13 mouse cellular contexts compared by ENCODE assay signal in the genomic region with DNA sequence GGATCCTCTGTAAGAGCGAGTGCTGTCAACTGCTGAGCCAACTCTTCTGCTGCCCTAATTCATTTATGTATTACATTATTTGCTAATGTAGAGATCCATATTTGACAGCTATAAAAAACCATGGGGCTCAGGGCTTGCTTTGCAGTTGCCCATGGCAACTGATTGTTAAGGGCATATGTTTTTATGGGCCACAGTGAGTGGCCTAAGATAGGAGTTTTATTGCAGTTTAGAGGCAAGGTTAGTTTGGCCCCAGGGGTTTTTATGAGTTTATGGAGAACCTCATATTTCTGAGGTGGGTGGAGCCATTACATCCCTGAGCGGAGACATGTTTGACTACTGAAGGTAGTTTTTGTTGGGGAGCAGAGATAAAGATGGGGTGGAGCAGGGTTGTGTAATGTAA. TPM values are rescaled to one million over a fixed set of nuclear protein-coding genes. Genes with fewer than 3 reads are reported as not detected.
DNase-seq lines count a peak whose midpoint lies in the region; ATAC-seq lines count a peak whose summit lies in the region.
"Had no signal": no experiment of that assay in that cellular context is flagged by ENCODE, and none has a peak within 500 bp of the region (broad histone marks: within the 10 kb centered on the region; RNA-seq: fewer than 3 reads in every experiment).

No protein-coding gene starts in this region.

- DNase-seq in kidney, postnatal 4 days: no peak
- DNase-seq in embryonic facial prominence, embryonic 14.5 days (ENCODE audit: low spot score): no peak
- DNase-seq in limb, embryonic 10.5 days (ENCODE audit: low spot score): no peak
- no peak for DNase-seq in cerebellum, adult 8-10 months
- no peak for DNase-seq in lung, postnatal 14 days
- DNase-seq in layer of hippocampus, adult 9-10 months (ENCODE audit: low spot score): no peak
- DNase-seq: cerebellum, adult 11 months; gastrocnemius, adult 2 months; kidney, postnatal 14 days had no signal

- no peaks in the 10 kb centered on the region for H3K9me3 ChIP-seq in kidney, embryonic 15.5 days (replicated peaks)
- H3K9me3 ChIP-seq in embryonic facial prominence, embryonic 14.5 days (ENCODE audit: control insufficient read depth, low read length): no peaks in the 10 kb centered on the region
- no peaks in the 10 kb centered on the region for H3K9me3 ChIP-seq in limb, embryonic 10.5 days (replicated peaks)
- H3K9me3 ChIP-seq in neural tube, embryonic 15.5 days (replicated peaks): no peaks in the 10 kb centered on the region
- H3K9me3 ChIP-seq: liver, embryonic 15.5 days had no signal

- no peak overlapping the region for H3K9ac ChIP-seq in kidney, embryonic 15.5 days
- 0 out of 2 replicates have a peak overlapping the region, but pooled peaks have one; percentile 25 for H3K9ac ChIP-seq in embryonic facial prominence, embryonic 14.5 days (ENCODE audit: low read depth, low read length)
- 0 out of 2 replicates have a peak overlapping the region, but pooled peaks have one; percentile 18 for H3K9ac ChIP-seq in neural tube, embryonic 15.5 days (replicated peaks)

- no peak for ATAC-seq in kidney, embryonic 15.5 days (replicated peaks; ENCODE audit: low FRiP score)
- no peak for ATAC-seq in embryonic facial prominence, embryonic 14.5 days (ENCODE audit: low read depth)
- ATAC-seq in neural tube, embryonic 15.5 days (ENCODE audit: low FRiP score): no peak

- 0 out of 2 replicates have a peak, but pooled peaks cover 10% of the 10 kb centered on the region for H3K36me3 ChIP-seq in kidney, embryonic 15.5 days
- H3K36me3 ChIP-seq in embryonic facial prominence, embryonic 14.5 days (ENCODE audit: control insufficient read depth, insufficient read depth, low read length): peaks cover 10% of the 10 kb centered on the region; the same call in 1 of the 2 replicates
- H3K36me3 ChIP-seq in limb, embryonic 10.5 days: peaks cover 11% of the 10 kb centered on the region
- H3K36me3 ChIP-seq in neural tube, embryonic 15.5 days: 0 out of 2 replicates have a peak, but pooled peaks cover 2% of the 10 kb centered on the region
- H3K36me3 ChIP-seq: liver, embryonic 15.5 days had no signal

- H3K27ac ChIP-seq in kidney, embryonic 15.5 days: no peak overlapping the region
- H3K27ac ChIP-seq in embryonic facial prominence, embryonic 14.5 days (replicated peaks; ENCODE audit: low read depth, low read length): no peak overlapping the region
- H3K27ac ChIP-seq in limb, embryonic 10.5 days: no peak overlapping the region
- H3K27ac ChIP-seq in neural tube, embryonic 15.5 days (replicated peaks): no peak overlapping the region
- H3K27ac ChIP-seq: gastrocnemius, adult 2 months; liver, embryonic 15.5 days had no signal

- H3K27me3 ChIP-seq in kidney, embryonic 15.5 days: no peaks in the 10 kb centered on the region
- no peaks in the 10 kb centered on the region for H3K27me3 ChIP-seq in embryonic facial prominence, embryonic 14.5 days (replicated peaks; ENCODE audit: control insufficient read depth, insufficient read depth, low read length)
- H3K27me3 ChIP-seq in limb, embryonic 10.5 days (ENCODE audit: low read depth, poor library complexity, severe bottlenecking): no peaks in the 10 kb centered on the region
- H3K27me3 ChIP-seq in neural tube, embryonic 15.5 days (replicated peaks): no peaks in the 10 kb centered on the region
- H3K27me3 ChIP-seq: CH12.LX; liver, embryonic 15.5 days had no signal

- 75% methylated on average over 2 of the region's 2 CpGs for WGBS in kidney, embryonic 15.5 days
- WGBS in embryonic facial prominence, embryonic 14.5 days: 74% methylated on average over 2 of the region's 2 CpGs
- WGBS in limb, embryonic 10.5 days: 90% methylated on average over 2 of the region's 2 CpGs
- 57% methylated on average over 2 of the region's 2 CpGs for WGBS in neural tube, embryonic 15.5 days

- H3K4me1 ChIP-seq in kidney, embryonic 15.5 days: peaks cover 20% of the 10 kb centered on the region
- peaks cover 21% of the 10 kb centered on the region for H3K4me1 ChIP-seq in embryonic facial prominence, embryonic 14.5 days (ENCODE audit: control insufficient read depth, insufficient read depth, low read length)
- peaks cover 23% of the 10 kb centered on the region for H3K4me1 ChIP-seq in limb, embryonic 10.5 days
- H3K4me1 ChIP-seq in neural tube, embryonic 15.5 days: peaks cover 22% of the 10 kb centered on the region

- peak overlapping the region; percentile 63 for H3K4me2 ChIP-seq in kidney, embryonic 15.5 days
- H3K4me2 ChIP-seq in embryonic facial prominence, embryonic 14.5 days (ENCODE audit: low read depth, low read length): peak overlapping the region; percentile 70
- H3K4me2 ChIP-seq in neural tube, embryonic 15.5 days: peak overlapping the region; percentile 62

- H3K4me3 ChIP-seq in kidney, embryonic 15.5 days (replicated peaks): peak overlapping the region; percentile 69; the same call in 1 of the 2 replicates
- peak overlapping the region; percentile 83 for H3K4me3 ChIP-seq in embryonic facial prominence, embryonic 14.5 days (ENCODE audit: low read depth, low read length)
- H3K4me3 ChIP-seq in limb, embryonic 10.5 days: 0 out of 2 replicates have a peak overlapping the region, but pooled peaks have one; percentile 81
- H3K4me3 ChIP-seq in neural tube, embryonic 15.5 days (replicated peaks): peak overlapping the region; percentile 76
- H3K4me3 ChIP-seq: liver, embryonic 15.5 days had no signal

RNA-seq across cellular contexts. Expression of a gene that starts 1.7 kb away (rescaled TPM):
- 98.8 and 103 TPM in 2 replicates for polyA plus RNA-seq in kidney, embryonic 15.5 days (2015; fragmentation: Nextera tagmentation; extraction: Ambion mirVana)
- polyA plus RNA-seq in embryonic facial prominence, embryonic 14.5 days (2014; fragmentation: Nextera tagmentation; extraction: Ambion mirVana): 111 and 128 TPM in 2 replicates
- polyA plus RNA-seq in limb, embryonic 10.5 days (2016; fragmentation: Nextera tagmentation; extraction: Ambion mirVana): 55.4 and 82.7 TPM in 2 replicates
- 128 and 135 TPM in 2 replicates for polyA plus RNA-seq in neural tube, embryonic 15.5 days (2015; fragmentation: Nextera tagmentation; extraction: Ambion mirVana)
